Mouse (Mus musculus): ENCODE data around the gene Spsb3. TPM values are rescaled to one million over a fixed set of nuclear protein-coding genes. Genes with fewer than 3 reads are reported as not detected.
A peak's percentile ranks its signal among the peaks of the same experiment; 100 is the strongest.

Spsb3 gene
- polyA plus RNA-seq, 1 experiment, result 78.1 TPM

GRCm38 (mm10) chr17:24873695-24874404 is 12.6 kb upstream of the Spsb3 start:
- no peak for DNase-seq (ENCODE audit: extremely low spot score in 1 of 2, low spot score in 1 of 2)

GRCm38 (mm10) chr17:24874405-24874745 is 12.1 kb upstream of the Spsb3 start:
- DNase-seq (ENCODE audit: extremely low spot score in 1 of 2, low spot score in 1 of 2), result no peak

GRCm38 (mm10) chr17:24874989-24875388 is 11.5 kb upstream of the Spsb3 start:
- no peak for DNase-seq (ENCODE audit: extremely low spot score in 1 of 2, low spot score in 1 of 2)

- DNase-seq (ENCODE audit: extremely low spot score in 1 of 2, low spot score in 1 of 2), result no peak
Observed at GRCm38 (mm10) chr17:24877336-24878116, 8.9 kb upstream of the Spsb3 start.

- no peak for DNase-seq (ENCODE audit: extremely low spot score in 1 of 2, low spot score in 1 of 2)
Observed at GRCm38 (mm10) chr17:24878117-24878397, 8.4 kb upstream of the Spsb3 start.

- DNase-seq (ENCODE audit: extremely low spot score in 1 of 2, low spot score in 1 of 2), result no peak
Observed at GRCm38 (mm10) chr17:24878531-24878930, 7.9 kb upstream of the Spsb3 start.

GRCm38 (mm10) chr17:24881738-24882440 is 4.6 kb upstream of the Spsb3 start:
- DNase-seq (ENCODE audit: extremely low spot score in 1 of 2, low spot score in 1 of 2), result no peak

GRCm38 (mm10) chr17:24884391-24884790 is 2.1 kb upstream of the Spsb3 start:
- DNase-seq (ENCODE audit: extremely low spot score in 1 of 2, low spot score in 1 of 2), result no peak

GRCm38 (mm10) chr17:24885356-24886133 is 898 bp upstream of the Spsb3 start:
- no peak for DNase-seq (ENCODE audit: extremely low spot score in 1 of 2, low spot score in 1 of 2)

GRCm38 (mm10) chr17:24886932-24887271 is 459 bp downstream of the Spsb3 start:
- DNase-seq (ENCODE audit: extremely low spot score in 1 of 2, low spot score in 1 of 2), result peak in 1 of 2 experiments; percentile 37

- no peak for DNase-seq (ENCODE audit: extremely low spot score in 1 of 2, low spot score in 1 of 2)
Observed at GRCm38 (mm10) chr17:24887291-24888080, 1.0 kb downstream of the Spsb3 start.

GRCm38 (mm10) chr17:24888862-24889261 is 2.4 kb downstream of the Spsb3 start:
- no peak for DNase-seq (ENCODE audit: extremely low spot score in 1 of 2, low spot score in 1 of 2)

- DNase-seq (ENCODE audit: extremely low spot score in 1 of 2, low spot score in 1 of 2), result no peak
Observed at GRCm38 (mm10) chr17:24890151-24891092, 4.0 kb downstream of the Spsb3 start.

GRCm38 (mm10) chr17:24891321-24891720 is 4.9 kb downstream of the Spsb3 start:
- DNase-seq (ENCODE audit: extremely low spot score in 1 of 2, low spot score in 1 of 2), result no peak

GRCm38 (mm10) chr17:24892785-24893184 is 6.3 kb downstream of the Spsb3 start:
- no peak for DNase-seq (ENCODE audit: extremely low spot score in 1 of 2, low spot score in 1 of 2)

- DNase-seq (ENCODE audit: extremely low spot score in 1 of 2, low spot score in 1 of 2), result no peak
Observed at GRCm38 (mm10) chr17:24893276-24893675, 6.8 kb downstream of the Spsb3 start.

GRCm38 (mm10) chr17:24894061-24894994 is 7.9 kb downstream of the Spsb3 start:
- DNase-seq (ENCODE audit: extremely low spot score in 1 of 2, low spot score in 1 of 2), result no peak

GRCm38 (mm10) chr17:24894995-24895547 is 8.6 kb downstream of the Spsb3 start, which contains the start of the genes Eme2 and Mrps34:
Eme2 (minus strand) TSS chr17:24895087.
Mrps34 (plus strand) TSS chr17:24895116.
- DNase-seq (ENCODE audit: extremely low spot score in 1 of 2, low spot score in 1 of 2), result peak in 1 of 2 experiments; percentile 88

Measured in frontal cortex, adult 2 months (tissue).